Mouse (Mus musculus): ENCODE measurements at regions not wholly inside any gene's neighbourhood (a gene's known extent, or its start where the extent isn't known, plus 50 kb on each side); places are given as distances from the start of the nearest gene placed in this dataset.
"Not testable (repeated sequence)": the region's sequence is repeated elsewhere in the genome, so short reads cannot be mapped to it uniquely, and the experiment has no call there.

DNA sequence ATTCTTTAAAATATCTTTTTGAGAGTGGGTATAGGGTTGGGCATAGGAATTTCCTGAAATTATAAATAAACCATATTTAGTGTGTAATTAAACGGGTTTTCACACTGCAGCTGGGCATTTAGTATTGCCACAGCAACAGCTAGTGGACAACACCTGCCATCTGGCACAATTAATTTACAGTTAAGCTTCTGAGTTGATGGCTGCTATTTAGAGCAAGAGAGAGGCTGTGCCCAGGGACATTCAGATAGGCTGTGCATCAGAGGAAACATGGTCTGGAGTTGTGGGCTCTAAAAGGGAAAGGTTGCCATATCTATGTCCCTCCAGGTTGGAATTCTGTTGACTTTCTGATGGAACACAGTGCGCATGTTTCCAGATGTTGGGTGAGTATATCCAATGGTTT, 227.1 kb downstream of the Pth2r start:
- DNase-seq (ENCODE audit: low read depth, low spot score), result peak; percentile 14

GRCm38 (mm10) chr1:65535674-65536073, 253.8 kb downstream of the Pth2r start:
- no peak for DNase-seq (ENCODE audit: low read depth, low spot score)

- DNase-seq (ENCODE audit: low read depth, low spot score), result no peak
Observed at GRCm38 (mm10) chr1:65538509-65538908, 256.7 kb downstream of the Pth2r start.

GRCm38 (mm10) chr1:65544219-65544864, 262.5 kb downstream of the Pth2r start:
- DNase-seq (ENCODE audit: low read depth, low spot score), result no peak

- no peak for DNase-seq (ENCODE audit: low read depth, low spot score)
Observed at GRCm38 (mm10) chr1:65545336-65546060, 263.6 kb downstream of the Pth2r start.

DNA sequence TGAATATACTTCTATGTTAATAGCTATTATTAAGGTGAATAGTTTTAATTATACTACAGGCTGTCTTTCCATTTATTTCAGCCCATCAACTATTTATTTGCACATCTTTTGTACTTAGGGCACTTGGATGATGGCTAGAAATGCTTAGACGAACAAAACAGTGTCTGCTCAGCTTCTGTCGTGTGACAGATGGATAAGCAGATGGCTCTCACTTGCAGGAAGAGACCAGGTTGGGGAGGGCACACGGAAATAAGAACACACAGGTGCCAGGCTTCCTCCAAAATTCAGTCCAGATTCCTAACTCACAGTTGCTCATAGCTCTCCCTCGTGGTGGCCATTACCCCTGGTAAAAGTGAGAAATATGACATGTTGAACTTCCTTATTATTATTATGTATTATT, 267.0 kb downstream of the Pth2r start:
- no peak for DNase-seq (ENCODE audit: low read depth, low spot score)

DNA sequence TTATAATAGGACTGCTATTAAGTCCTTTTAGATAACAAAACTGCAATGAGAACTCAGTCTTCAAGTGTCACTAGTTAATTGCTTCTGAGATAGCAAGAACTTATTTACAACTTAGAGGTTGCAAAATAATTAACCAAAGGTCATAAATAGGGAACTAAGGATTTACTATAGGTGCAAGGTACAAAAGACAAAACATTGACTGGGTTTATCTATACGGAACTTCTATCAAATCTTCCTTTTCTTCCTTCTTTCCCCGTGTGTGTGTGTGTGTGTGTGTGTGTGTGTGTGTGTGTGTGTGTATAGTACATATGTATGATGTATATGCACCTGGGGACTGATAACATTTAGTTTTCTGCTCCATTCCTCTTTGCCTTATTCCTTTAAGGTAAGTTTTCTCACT, 305.5 kb downstream of the Pth2r start:
- no peak for DNase-seq (ENCODE audit: low read depth, low spot score)

DNA sequence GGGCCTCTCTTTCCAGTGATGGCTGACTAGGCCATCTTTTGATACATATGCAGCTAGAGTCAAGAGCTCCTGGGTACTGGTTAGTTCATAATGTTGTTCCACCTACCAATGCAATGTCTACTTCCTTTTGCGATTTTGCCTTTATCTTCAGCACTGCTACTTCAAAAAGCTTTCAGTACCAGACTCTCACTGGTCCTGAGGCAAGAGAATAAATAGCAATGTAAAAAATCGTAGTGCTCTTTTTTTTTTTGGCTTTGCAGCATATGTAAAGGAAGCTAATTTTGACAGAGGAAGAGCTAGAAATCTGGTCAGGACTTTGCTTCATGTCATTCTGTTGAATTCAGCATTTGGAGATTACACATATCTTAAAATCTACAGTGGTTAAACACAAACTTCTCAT, 291.0 kb upstream of the Crygf start:
- DNase-seq (ENCODE audit: low read depth, low spot score), result no peak

DNA sequence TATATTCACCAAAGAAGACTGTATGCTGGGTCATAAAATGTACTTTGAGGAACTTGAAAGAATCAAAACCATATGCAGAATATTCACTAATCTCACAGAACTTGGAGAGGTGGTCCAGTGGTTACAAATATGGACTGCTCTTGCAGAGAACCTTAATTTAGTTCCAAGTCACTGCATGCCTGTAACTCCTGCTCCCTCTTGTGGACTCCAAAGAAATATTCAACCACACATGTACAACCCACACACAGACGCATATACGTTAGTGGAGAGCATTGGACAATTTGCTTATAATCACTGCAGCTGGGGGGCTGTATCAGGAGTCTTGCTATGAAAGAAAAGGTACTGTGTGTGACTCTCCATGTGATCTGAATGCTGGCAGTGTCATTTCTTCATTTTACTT, 271.9 kb upstream of the Crygf start:
- DNase-seq (ENCODE audit: low read depth, low spot score), result no peak

- no peak for DNase-seq (ENCODE audit: low read depth, low spot score)
Observed at GRCm38 (mm10) chr1:65681960-65682359, 244.4 kb upstream of the Crygf start.

DNA sequence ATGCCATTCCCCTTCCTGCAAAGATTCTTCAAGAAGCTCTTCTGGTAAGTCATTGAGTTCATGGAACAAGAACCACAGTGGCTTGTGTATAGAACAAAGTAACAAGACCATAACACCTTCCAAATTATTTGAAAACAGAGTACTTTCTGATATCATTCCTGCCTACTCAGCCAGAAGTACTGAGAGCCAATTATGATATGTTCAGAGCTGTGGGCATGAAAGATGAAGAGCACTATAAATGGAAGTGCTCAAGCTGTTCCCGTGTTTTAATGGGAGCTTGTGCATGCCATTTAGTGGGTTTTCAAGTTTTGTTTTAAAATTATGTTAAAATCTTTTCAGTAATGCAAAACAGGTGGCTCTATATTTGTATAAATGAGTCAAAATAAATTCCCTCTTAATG, 239.0 kb upstream of the Crygf start:
- DNase-seq (ENCODE audit: low read depth, low spot score), result no peak

- no peak for DNase-seq (ENCODE audit: low read depth, low spot score)
Observed at GRCm38 (mm10) chr1:65730262-65730661, 196.1 kb upstream of the Crygf start.

DNA sequence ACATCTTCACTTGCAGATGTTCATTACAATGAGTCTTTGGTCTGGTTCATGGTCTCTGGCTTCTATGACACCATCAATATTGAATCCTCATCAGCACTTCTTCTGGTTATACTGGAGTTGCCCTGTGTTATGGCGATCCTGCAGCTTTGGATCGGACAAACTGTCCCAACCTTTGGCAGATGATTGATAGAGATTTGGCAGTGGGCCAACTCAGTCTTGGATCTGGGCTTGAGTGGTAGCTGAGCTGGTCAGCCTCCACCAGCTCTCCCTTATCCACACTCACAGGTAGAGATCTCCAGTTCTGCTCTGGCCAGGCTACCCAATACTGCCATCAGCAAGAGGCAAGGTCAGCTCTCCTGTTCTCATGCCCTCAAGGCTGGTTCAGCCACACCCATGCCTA, 168.4 kb upstream of the Crygf start:
- no peak for DNase-seq (ENCODE audit: low read depth, low spot score)

- DNase-seq (ENCODE audit: low read depth, low spot score), result no peak
Observed at GRCm38 (mm10) chr1:65761141-65761540, 165.2 kb upstream of the Crygf start.

DNA sequence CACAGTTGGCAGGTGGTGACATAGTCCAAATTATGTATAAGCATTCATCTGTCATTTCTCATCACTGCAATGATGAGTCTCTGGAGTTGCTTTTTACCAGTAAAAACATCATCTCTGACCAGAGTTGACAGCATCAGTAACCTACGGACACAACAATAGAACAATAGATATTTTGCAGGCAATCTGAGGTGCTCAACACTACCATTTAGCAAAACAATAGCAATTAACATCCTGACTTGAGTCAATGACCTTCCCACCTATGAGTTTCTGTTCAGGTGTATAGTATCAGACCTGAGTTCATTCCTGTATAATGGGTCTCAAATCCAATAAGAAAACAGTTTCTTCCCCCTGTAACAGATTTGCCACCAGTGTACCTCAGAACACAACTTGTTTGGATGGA, 126.1 kb upstream of the Crygf start:
- DNase-seq (ENCODE audit: low read depth, low spot score), result no peak

DNA sequence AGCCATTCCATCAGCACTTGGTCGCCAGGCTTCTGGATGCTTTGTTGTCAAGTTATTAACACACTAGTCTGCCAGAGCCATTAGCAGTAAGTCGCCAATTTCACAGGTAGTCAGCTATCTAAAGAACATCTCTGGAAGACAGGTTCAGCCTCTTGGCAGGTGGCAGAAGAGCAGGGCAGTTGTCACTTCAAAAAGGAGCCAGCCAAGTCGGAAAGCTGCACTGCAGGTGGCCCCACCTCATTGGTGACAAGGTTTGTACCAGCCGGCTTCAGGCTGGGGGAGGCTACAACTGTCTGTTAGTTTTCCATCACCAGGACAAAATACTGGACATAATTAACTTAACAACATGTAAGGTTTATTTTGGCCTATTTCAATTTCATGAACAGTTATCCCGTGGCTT, 105.5 kb upstream of the Crygf start:
- DNase-seq (ENCODE audit: low read depth, low spot score), result no peak

DNA sequence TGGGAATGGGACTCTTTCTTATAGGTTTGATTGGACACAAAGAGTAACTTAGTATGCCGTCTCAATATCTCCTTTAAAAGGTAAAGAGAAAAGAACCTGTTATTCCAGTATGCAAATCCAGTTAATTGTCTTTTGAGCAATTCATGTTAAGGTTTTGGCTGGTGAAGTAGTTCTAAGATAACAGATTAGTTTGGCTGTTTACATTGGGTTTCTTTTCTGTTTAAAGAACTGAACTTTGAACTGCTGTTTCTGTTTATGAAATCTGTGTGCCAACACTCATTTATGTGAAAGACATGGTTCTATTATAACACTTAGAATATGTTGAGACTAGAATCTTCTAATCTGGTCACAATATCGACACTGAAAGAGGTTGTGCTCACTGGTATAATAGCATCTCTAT, 85.2 kb upstream of the Crygf start:
- no peak for DNase-seq (ENCODE audit: low read depth, low spot score)

- no peak for DNase-seq (ENCODE audit: low read depth, low spot score)
Observed at GRCm38 (mm10) chr1:65847005-65847404, 79.3 kb upstream of the Crygf start.

DNA sequence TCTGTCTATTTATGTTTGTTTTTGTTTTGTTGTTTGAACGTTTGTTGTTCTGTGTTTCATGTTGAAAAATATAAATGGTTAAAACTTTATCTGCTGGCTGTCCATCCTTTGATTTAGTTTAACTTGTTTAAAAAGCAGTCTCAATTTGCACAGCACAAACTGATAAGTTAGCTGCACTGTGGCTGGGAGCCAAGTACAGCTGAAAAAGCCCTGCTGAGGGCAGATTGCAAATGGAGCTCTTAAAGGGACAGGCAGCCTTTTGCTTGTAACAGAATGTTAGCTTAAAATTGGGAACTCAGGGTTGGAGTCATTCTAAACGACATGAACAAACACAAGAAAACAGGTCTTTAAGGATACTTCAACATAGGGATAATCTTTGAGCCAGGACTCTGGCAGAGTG, 52.6 kb upstream of the Crygf start:
- DNase-seq (ENCODE audit: low read depth, low spot score), result not testable (repeated sequence)
